24 mouse cellular contexts compared by ENCODE assay signal in the genomic region with DNA sequence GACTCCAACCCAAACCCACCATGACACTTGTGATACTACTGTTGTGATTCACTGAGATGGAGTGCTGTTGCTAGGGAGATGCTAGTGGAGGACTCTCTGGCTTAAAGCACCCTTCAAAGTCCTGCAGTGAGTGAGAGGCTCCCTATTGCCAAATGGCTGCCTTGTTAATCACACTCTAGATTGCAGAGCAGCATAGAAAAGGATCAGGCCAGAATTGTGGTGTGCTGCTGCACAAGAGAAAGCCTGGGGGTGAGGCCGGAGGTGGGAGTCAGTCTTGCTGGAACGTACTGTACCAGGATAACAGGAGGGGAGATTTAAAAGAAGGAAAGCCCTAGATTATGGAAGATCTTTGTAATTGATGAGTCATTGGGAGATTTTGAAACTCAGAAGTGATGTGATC.
DNase-seq lines count a peak whose midpoint lies in the region; ATAC-seq and TF ChIP-seq lines count a peak whose summit lies in the region.
"Had no signal": no experiment of that assay in that cellular context is flagged by ENCODE, and none has a peak within 500 bp of the region (broad histone marks: within the 10 kb centered on the region; RNA-seq: fewer than 3 reads in every experiment).

No protein-coding gene starts in this region.

- no peaks in the 10 kb centered on the region for H3K27me3 ChIP-seq in midbrain, embryonic 16.5 days (ENCODE audit: control insufficient read depth, insufficient read depth, low read depth, low read length)
- no peaks in the 10 kb centered on the region for H3K27me3 ChIP-seq in midbrain, embryonic 11.5 days (ENCODE audit: control insufficient read depth, insufficient read depth, low read length)
- no peaks in the 10 kb centered on the region for H3K27me3 ChIP-seq in forebrain, postnatal 0 days (ENCODE audit: insufficient read depth, low read length)
- H3K27me3 ChIP-seq: heart, embryonic 15.5 days; liver, embryonic 15.5 days; neural tube, embryonic 12.5 days had no signal

- 75% methylated on average over 2 of the region's 2 CpGs for WGBS in midbrain, embryonic 16.5 days
- WGBS in midbrain, embryonic 11.5 days, result 86% methylated on average over 2 of the region's 2 CpGs
- 62% methylated on average over 2 of the region's 2 CpGs for WGBS in forebrain, postnatal 0 days

- no peaks in the 10 kb centered on the region for H3K9me3 ChIP-seq in midbrain, embryonic 16.5 days (replicated peaks; ENCODE audit: control insufficient read depth, low read length, poor library complexity, severe bottlenecking)
- H3K9me3 ChIP-seq in midbrain, embryonic 11.5 days (ENCODE audit: control insufficient read depth, low read length), result no peaks in the 10 kb centered on the region
- no peaks in the 10 kb centered on the region for H3K9me3 ChIP-seq in forebrain, postnatal 0 days (ENCODE audit: low read length)
- H3K9me3 ChIP-seq: embryonic facial prominence, embryonic 10.5 days; heart, embryonic 15.5 days; limb, embryonic 10.5 days; liver, embryonic 15.5 days; neural tube, embryonic 12.5 days had no signal

- no peaks in the 10 kb centered on the region for H3K36me3 ChIP-seq in midbrain, embryonic 16.5 days (ENCODE audit: control insufficient read depth, insufficient read depth, low read length)
- no peaks in the 10 kb centered on the region for H3K36me3 ChIP-seq in midbrain, embryonic 11.5 days (ENCODE audit: control insufficient read depth, insufficient read depth, low read length)
- no peaks in the 10 kb centered on the region for H3K36me3 ChIP-seq in forebrain, postnatal 0 days (ENCODE audit: insufficient read depth)
- H3K36me3 ChIP-seq: embryonic facial prominence, embryonic 10.5 days; heart, embryonic 15.5 days; limb, embryonic 10.5 days; liver, embryonic 15.5 days; neural tube, embryonic 12.5 days had no signal

- H3K4me2 ChIP-seq in midbrain, embryonic 16.5 days (ENCODE audit: low read length), result no peak overlapping the region
- H3K4me2 ChIP-seq in midbrain, embryonic 11.5 days, result no peak overlapping the region
- no peak overlapping the region for H3K4me2 ChIP-seq in forebrain, postnatal 0 days (ENCODE audit: low read depth)
- H3K4me2 ChIP-seq: heart, embryonic 15.5 days; hindbrain, embryonic 14.5 days; liver, embryonic 15.5 days; neural tube, embryonic 12.5 days had no signal

- no peaks in the 10 kb centered on the region for H3K4me1 ChIP-seq in midbrain, embryonic 16.5 days (ENCODE audit: control insufficient read depth, insufficient read depth, low read length)
- no peaks in the 10 kb centered on the region for H3K4me1 ChIP-seq in midbrain, embryonic 11.5 days (ENCODE audit: control insufficient read depth, insufficient read depth, low read length)
- H3K4me1 ChIP-seq in forebrain, postnatal 0 days (ENCODE audit: insufficient read depth), result no peaks in the 10 kb centered on the region
- H3K4me1 ChIP-seq: embryonic facial prominence, embryonic 10.5 days; heart, embryonic 15.5 days; limb, embryonic 10.5 days; liver, embryonic 15.5 days; neural tube, embryonic 12.5 days had no signal

- no peak overlapping the region for H3K27ac ChIP-seq in midbrain, embryonic 16.5 days (ENCODE audit: low read length)
- no peak overlapping the region for H3K27ac ChIP-seq in midbrain, embryonic 11.5 days (ENCODE audit: low read depth, low read length)
- H3K27ac ChIP-seq in forebrain, postnatal 0 days (ENCODE audit: low read depth, low read length), result no peak overlapping the region
- H3K27ac ChIP-seq: embryonic facial prominence, embryonic 10.5 days; gastrocnemius, adult 2 months; heart, embryonic 15.5 days; hindbrain, embryonic 14.5 days; kidney, postnatal 0 days; limb, embryonic 10.5 days; liver, embryonic 15.5 days; macrophage; neural tube, embryonic 12.5 days; stomach, postnatal 0 days had no signal

- no peak for TF ChIP-seq CTCF in forebrain, postnatal 0 days (IDR thresholded peaks at IDR 0.05; ENCODE audit: low read depth)

- peak; percentile 16 to 30 for DNase-seq in cerebellum, postnatal 14 days
- no peak for DNase-seq in cerebellum, postnatal 4 days (ENCODE audit: low spot score in 2 of 2)
- peak; percentile 19 to 54 for DNase-seq in layer of hippocampus, adult 18-20 months (ENCODE audit: low spot score in 2 of 2)
- no peak for DNase-seq in layer of hippocampus, adult 9-10 months (ENCODE audit: low spot score)
- no peak for DNase-seq in midbrain, embryonic 11.5 days (ENCODE audit: low spot score, missing footprints)
- DNase-seq in forebrain, postnatal 0 days, result no peak
- DNase-seq: B cell, adult 2 months; cerebellum, adult 8-10 months; gastrocnemius, adult 2 months; heart, postnatal 36 days; kidney, adult 2 months; liver; right cerebral cortex, postnatal 14 days had no signal

- H3K4me3 ChIP-seq in midbrain, embryonic 16.5 days (ENCODE audit: low read depth, low read length), result no peak overlapping the region
- no peak overlapping the region for H3K4me3 ChIP-seq in midbrain, embryonic 11.5 days (ENCODE audit: low read depth, low read length)
- H3K4me3 ChIP-seq in forebrain, postnatal 0 days (ENCODE audit: low read depth, low read length), result no peak overlapping the region
- H3K4me3 ChIP-seq: embryonic facial prominence, embryonic 10.5 days; gastrocnemius, adult 2 months; heart, embryonic 15.5 days; limb, embryonic 10.5 days; liver, embryonic 15.5 days; neural tube, embryonic 12.5 days had no signal

- ATAC-seq in midbrain, embryonic 16.5 days, result peak; percentile 68; the same call in 1 of the 2 replicates
- ATAC-seq in midbrain, embryonic 11.5 days (ENCODE audit: low FRiP score), result no peak
- peak; percentile 69 for ATAC-seq in forebrain, postnatal 0 days
- no peak for ATAC-seq in CD4-positive, CD25-positive, alpha-beta regulatory T cell, adult 4 months

- H3K9ac ChIP-seq in midbrain, embryonic 16.5 days (ENCODE audit: low read depth, low read length), result no peak overlapping the region
- no peak overlapping the region for H3K9ac ChIP-seq in midbrain, embryonic 11.5 days (ENCODE audit: low read length)
- no peak overlapping the region for H3K9ac ChIP-seq in forebrain, postnatal 0 days
- H3K9ac ChIP-seq: heart, embryonic 15.5 days; hindbrain, embryonic 14.5 days; liver, embryonic 15.5 days; neural tube, embryonic 12.5 days had no signal

Comparison
In these comparisons a context has a peak if more than half of its experiments do, and no peak if none do; other contexts are left out.
1. DNase-seq: peak in cerebellum, postnatal 14 days (2 of 2) and layer of hippocampus, adult 18-20 months (2 of 2); none in cerebellum, postnatal 4 days (0 of 2), layer of hippocampus, adult 9-10 months (single experiment), midbrain, embryonic 11.5 days (single experiment) and forebrain, postnatal 0 days (single experiment).
2. ATAC-seq: peak in midbrain, embryonic 16.5 days (single experiment) and forebrain, postnatal 0 days (single experiment); none in midbrain, embryonic 11.5 days (single experiment) and CD4-positive, CD25-positive, alpha-beta regulatory T cell, adult 4 months (single experiment).